Mouse (Mus musculus): ENCODE data around the gene Clybl. TPM values are rescaled to one million over a fixed set of nuclear protein-coding genes. Genes with fewer than 3 reads are reported as not detected.

Gene Clybl
- total and polyA plus RNA-seq, 3 experiments = 13.4 to 36.6 TPM; not detected in 1

- Histone ChIP-seq H3K27ac (ENCODE audit: control insufficient read depth, low read depth, low read length) (no peak overlapping the region), H3K9ac (ENCODE audit: control insufficient read depth, low read depth, low read length, poor library complexity, severe bottlenecking) (no peak overlapping the region), H3K79me2 (ENCODE audit: control insufficient read depth, insufficient read depth, low read length, poor library complexity) (no peaks in the 10 kb centered on the region), H3K9me3 (replicated peaks; ENCODE audit: insufficient read depth, low read length) (no peaks in the 10 kb centered on the region), H3K27me3 (ENCODE audit: control insufficient read depth in 1 of 2, insufficient read depth in 2 of 2, low read length in 2 of 2) (no peaks in the 10 kb centered on the region), H3K4me3 (ENCODE audit: control insufficient read depth in 1 of 2, insufficient read depth in 1 of 2, low read depth in 2 of 2, low read length in 2 of 2) (no peak overlapping the region), H3K36me3 (ENCODE audit: control insufficient read depth in 1 of 2, insufficient read depth in 2 of 2, low read length in 2 of 2) (no peaks in the 10 kb centered on the region), H3K4me1 (ENCODE audit: control insufficient read depth in 1 of 2, insufficient read depth in 2 of 2, low read length in 2 of 2) (no peaks in the 10 kb centered on the region)
- no peak for TF ChIP-seq BHLHE40 (IDR thresholded peaks at IDR 0.05; ENCODE audit: borderline replicate concordance, low read depth, low read length)
- TF ChIP-seq ETS1 (IDR thresholded peaks at IDR 0.05; ENCODE audit: low read depth, low read length) = no peak
- TF ChIP-seq RCOR1 (IDR thresholded peaks at IDR 0.05; ENCODE audit: low read depth, low read length) = no peak
- TF ChIP-seq MAFK (IDR thresholded peaks at IDR 0.05; ENCODE audit: borderline replicate concordance, low read depth, low read length) = no peak
- TF ChIP-seq USF1 (IDR thresholded peaks at IDR 0.05; ENCODE audit: low read depth, low read length) = no peak
- no peak for TF ChIP-seq NRF1 (IDR thresholded peaks at IDR 0.05; ENCODE audit: insufficient read depth, low read depth, low read length, poor library complexity, severe bottlenecking)
- TF ChIP-seq MYC (IDR thresholded peaks at IDR 0.05; ENCODE audit: low read depth, low read length) = no peak
- TF ChIP-seq HCFC1 (IDR thresholded peaks at IDR 0.05; ENCODE audit: low read depth, low read length) = no peak
- no peak for TF ChIP-seq CHD1 (IDR thresholded peaks at IDR 0.05; ENCODE audit: low read depth, low read length)
- no peak for TF ChIP-seq POLR2AphosphoS2 (IDR thresholded peaks at IDR 0.05; ENCODE audit: low read length)
- no peak for TF ChIP-seq TBP (IDR thresholded peaks at IDR 0.05; ENCODE audit: low read depth, low read length)
- no peak for TF ChIP-seq POLR2AphosphoS5 (IDR thresholded peaks at IDR 0.05; ENCODE audit: borderline replicate concordance, low read depth, low read length)
- no peak for TF ChIP-seq USF2 (IDR thresholded peaks at IDR 0.05; ENCODE audit: borderline replicate concordance in 1 of 2, insufficient read depth in 1 of 2, low read depth in 1 of 2, low read length in 2 of 2)
- TF ChIP-seq SIN3A (IDR thresholded peaks at IDR 0.05; ENCODE audit: low read length) = no peak
- TF ChIP-seq GATA1 (IDR thresholded peaks at IDR 0.05; ENCODE audit: low read depth, low read length) = no peak
- no peak for DNase-seq (ENCODE audit: low read depth, low spot score)
Measured at GRCm38 (mm10) chr14:122424441-122424840, 242.9 kb downstream of the Clybl start.

GRCm38 (mm10) chr14:122426529-122427203 lies 245.2 kb downstream of the Clybl start:
- H3K4me1 ChIP-seq (ENCODE audit: control insufficient read depth in 1 of 2, insufficient read depth in 2 of 2, low read length in 2 of 2) = no peaks in the 10 kb centered on the region
- no peaks in the 10 kb centered on the region for H3K27me3 ChIP-seq (ENCODE audit: control insufficient read depth in 1 of 2, insufficient read depth in 2 of 2, low read length in 2 of 2)
- H3K36me3 ChIP-seq (ENCODE audit: control insufficient read depth in 1 of 2, insufficient read depth in 2 of 2, low read length in 2 of 2) = no peaks in the 10 kb centered on the region
- TF ChIP-seq USF1 (IDR thresholded peaks at IDR 0.05; ENCODE audit: low read depth, low read length) (no peak), MAFK (IDR thresholded peaks at IDR 0.05; ENCODE audit: borderline replicate concordance, low read depth, low read length) (no peak)
- H3K9me3 ChIP-seq (replicated peaks; ENCODE audit: insufficient read depth, low read length) = no peaks in the 10 kb centered on the region
- H3K79me2 ChIP-seq (ENCODE audit: control insufficient read depth, insufficient read depth, low read length, poor library complexity) = no peaks in the 10 kb centered on the region
- no peak for DNase-seq (ENCODE audit: low read depth, low spot score)
- H3K27ac ChIP-seq (ENCODE audit: control insufficient read depth, low read depth, low read length) = no peak overlapping the region
- no peak overlapping the region for H3K9ac ChIP-seq (ENCODE audit: control insufficient read depth, low read depth, low read length, poor library complexity, severe bottlenecking)
- no peak overlapping the region for H3K4me3 ChIP-seq (ENCODE audit: control insufficient read depth in 1 of 2, insufficient read depth in 1 of 2, low read depth in 2 of 2, low read length in 2 of 2)
